Mouse (Mus musculus) forebrain, embryonic 14.5 days (tissue): ENCODE measurements around the gene Creb3l2. TPM values are rescaled to one million over a fixed set of nuclear protein-coding genes. Genes with fewer than 3 reads are reported as not detected.

Experiments
- ATAC-seq: fragments of 200-750 bp; cut with Nextera tagmentation; 2 replicates; pipeline ENCODE4 v1.8.0; 2017; ENCODE audit warnings: mild to moderate bottlenecking, moderate library complexity
- DNase-seq: peaks from one replicate; pipeline ENCODE4 v3.0.0-alpha.2; 2015; ENCODE audit warnings: low spot score
- H3K27ac ChIP-seq: fragments of 300-500 bp; sonication (generic); 2 replicates; pipeline ENCODE4 v1.5.1; 2014; ENCODE audit warnings: low read depth, mild to moderate bottlenecking, control low read depth, low read length, moderate library complexity
- H3K27me3 ChIP-seq: fragments of 300-500 bp; sonication (generic); replicated peaks from 2 replicates; pipeline ENCODE4 v1.6.1; 2014; ENCODE audit warnings: low read length, control low read depth, mixed read lengths; ENCODE audit not compliant: control insufficient read depth, insufficient read depth
- H3K36me3 ChIP-seq: fragments of 300-500 bp; sonication (generic); 2 replicates; pipeline ENCODE4 v1.6.1; 2014; ENCODE audit warnings: low read length, control low read depth; ENCODE audit not compliant: control insufficient read depth, insufficient read depth
- H3K4me1 ChIP-seq: fragments of 300-500 bp; sonication (generic); 2 replicates; pipeline ENCODE4 v1.6.1; 2014; ENCODE audit warnings: antibody characterized with exemption, low read length, control low read depth; ENCODE audit not compliant: control insufficient read depth, insufficient read depth
- H3K4me2 ChIP-seq: fragments of 300-500 bp; sonication (generic); 2 replicates; pipeline ENCODE4 v1.6.1; 2014; ENCODE audit warnings: mild to moderate bottlenecking, control low read depth, low read length
- H3K4me3 ChIP-seq: fragments of 300-500 bp; sonication (generic); 2 replicates; pipeline ENCODE4 v1.5.1; 2014; ENCODE audit warnings: low read depth, low read length, control low read depth
- H3K9ac ChIP-seq: fragments of 300-500 bp; sonication (generic); 2 replicates; pipeline ENCODE4 v1.6.1; 2014; ENCODE audit warnings: mild to moderate bottlenecking, low read length, control low read depth, moderate library complexity
- H3K9me3 ChIP-seq: fragments of 300-500 bp; sonication (generic); replicated peaks from 2 replicates; pipeline ENCODE4 v1.6.1; 2016; ENCODE audit warnings: low read length, control low read depth, mixed read lengths; ENCODE audit not compliant: control insufficient read depth
- WGBS: fragments of 180-500 bp; shearing (Covaris S2); extraction: QIAGEN DNeasy Blood & Tissue Kit; methylation state at CpG from one replicate; pipeline ENCODE4 v1.1.7; 2014; 5-methylcytosine and 5-hydroxymethylcytosine counted together
- polyA plus RNA-seq: library from polyadenylated mRNA; unstranded; fragments of >200 nt; fragmentation: Nextera tagmentation; extraction: Ambion mirVana; gene quantifications from 2 replicates; pipeline ENCODE4 v1.2.1, GENCODE M21; 2014

The Creb3l2 gene
- polyA plus RNA-seq, 1 experiment from 2014 or later, result 2.4 TPM

- Histone ChIP-seq H3K27me3 (no peaks in the 10 kb centered on the region), H3K9me3 (no peaks in the 10 kb centered on the region), H3K4me1 (no peaks in the 10 kb centered on the region), H3K4me2 (no peak overlapping the region), H3K9ac (no peak overlapping the region), H3K27ac (no peak overlapping the region), H3K4me3 (no peak overlapping the region), H3K36me3 (no peaks in the 10 kb centered on the region)
- ATAC-seq (no peak), DNase-seq (no peak)
- 80% methylated on average over 6 of the region's 6 CpGs for whole genome bisulfite sequencing
Measured at GRCm38 (mm10) chr6:37421124-37421523, 20.8 kb downstream of the Creb3l2 start.

GRCm38 (mm10) chr6:37419445-37419941 is 22.5 kb downstream of the Creb3l2 start:
- no peaks in the 10 kb centered on the region for H3K36me3 ChIP-seq
- DNase-seq (no peak), ATAC-seq (no peak)
- H3K9me3 ChIP-seq, result no peaks in the 10 kb centered on the region
- no peaks in the 10 kb centered on the region for H3K4me1 ChIP-seq
- no peak overlapping the region for H3K9ac ChIP-seq
- H3K27me3 ChIP-seq, result no peaks in the 10 kb centered on the region
- WGBS, result 93% methylated on average over 17 of the region's 17 CpGs
- H3K4me2 ChIP-seq, result no peak overlapping the region
- no peak overlapping the region for H3K27ac ChIP-seq
- no peak overlapping the region for H3K4me3 ChIP-seq

- no peaks in the 10 kb centered on the region for H3K9me3 ChIP-seq
- no peak overlapping the region for H3K4me3 ChIP-seq
- ATAC-seq, result no peak
- no peaks in the 10 kb centered on the region for H3K36me3 ChIP-seq
- H3K9ac ChIP-seq, result no peak overlapping the region
- no peaks in the 10 kb centered on the region for H3K4me1 ChIP-seq
- H3K27me3 ChIP-seq, result no peaks in the 10 kb centered on the region
- 86% methylated on average over 6 of the region's 6 CpGs for WGBS
- H3K27ac ChIP-seq, result no peak overlapping the region
- DNase-seq, result no peak
- H3K4me2 ChIP-seq, result no peak overlapping the region
Measured at GRCm38 (mm10) chr6:37418931-37419330, 23.0 kb downstream of the Creb3l2 start.

- Histone ChIP-seq H3K27me3 (no peaks in the 10 kb centered on the region), H3K27ac (no peak overlapping the region), H3K36me3 (no peaks in the 10 kb centered on the region), H3K4me3 (no peak overlapping the region), H3K4me2 (no peak overlapping the region), H3K4me1 (no peaks in the 10 kb centered on the region), H3K9me3 (no peaks in the 10 kb centered on the region), H3K9ac (no peak overlapping the region)
- no peak for DNase-seq
- no peak for ATAC-seq
- 85% methylated on average over 4 of the region's 4 CpGs for WGBS
Measured at GRCm38 (mm10) chr6:37416743-37417142, 25.2 kb downstream of the Creb3l2 start.

GRCm38 (mm10) chr6:37415505-37415904 is 26.4 kb downstream of the Creb3l2 start:
- Histone ChIP-seq H3K4me2 (no peak overlapping the region), H3K9me3 (no peaks in the 10 kb centered on the region), H3K27ac (no peak overlapping the region), H3K27me3 (no peaks in the 10 kb centered on the region), H3K36me3 (no peaks in the 10 kb centered on the region), H3K4me1 (no peaks in the 10 kb centered on the region), H3K4me3 (no peak overlapping the region), H3K9ac (no peak overlapping the region)
- DNase-seq (no peak), ATAC-seq (no peak)
- 85% methylated on average over 6 of the region's 6 CpGs for WGBS

DNA sequence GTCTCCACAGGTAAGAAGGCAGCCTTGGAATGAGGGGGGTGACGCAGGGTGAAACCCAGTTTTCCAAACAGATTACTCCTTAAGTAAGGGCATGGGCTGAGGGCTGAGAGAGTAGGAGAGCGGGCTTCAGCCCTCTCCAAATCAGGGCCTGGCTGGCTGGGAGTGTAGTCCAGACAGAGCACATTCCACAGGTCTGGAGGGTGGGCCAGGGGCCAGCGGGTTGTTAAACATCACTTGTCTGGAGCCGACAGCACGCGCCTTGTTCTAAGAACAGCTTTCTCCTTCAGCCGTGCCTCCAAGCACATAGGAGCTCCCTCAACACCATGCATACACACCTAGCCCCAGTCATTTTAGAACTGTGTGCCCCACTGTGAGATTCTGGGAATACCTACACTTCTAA is 26.9 kb downstream of the Creb3l2 start:
- Histone ChIP-seq H3K36me3 (no peaks in the 10 kb centered on the region), H3K9me3 (no peaks in the 10 kb centered on the region), H3K4me3 (no peak overlapping the region), H3K4me2 (no peak overlapping the region), H3K9ac (no peak overlapping the region), H3K27ac (no peak overlapping the region), H3K4me1 (no peaks in the 10 kb centered on the region), H3K27me3 (no peaks in the 10 kb centered on the region)
- 54% methylated on average over 7 of the region's 7 CpGs for WGBS
- ATAC-seq (no peak; the same call in 1 of the 2 replicates), DNase-seq (peak; percentile 18)

GRCm38 (mm10) chr6:37414576-37414975 is 27.4 kb downstream of the Creb3l2 start:
- DNase-seq (no peak), ATAC-seq (no peak)
- Histone ChIP-seq H3K27me3 (no peaks in the 10 kb centered on the region), H3K36me3 (no peaks in the 10 kb centered on the region), H3K4me2 (no peak overlapping the region), H3K9ac (no peak overlapping the region), H3K27ac (no peak overlapping the region), H3K4me1 (no peaks in the 10 kb centered on the region), H3K9me3 (no peaks in the 10 kb centered on the region), H3K4me3 (no peak overlapping the region)
- WGBS, result 95% methylated on average over 10 of the region's 10 CpGs

- ATAC-seq, result no peak
- Histone ChIP-seq H3K9ac (no peak overlapping the region), H3K4me1 (no peaks in the 10 kb centered on the region), H3K9me3 (no peaks in the 10 kb centered on the region), H3K27me3 (no peaks in the 10 kb centered on the region), H3K4me3 (no peak overlapping the region), H3K27ac (no peak overlapping the region), H3K36me3 (no peaks in the 10 kb centered on the region), H3K4me2 (no peak overlapping the region)
- WGBS, result 90% methylated on average over 3 of the region's 3 CpGs
- DNase-seq, result no peak
Measured at GRCm38 (mm10) chr6:37411696-37412095, 30.2 kb downstream of the Creb3l2 start.

DNA sequence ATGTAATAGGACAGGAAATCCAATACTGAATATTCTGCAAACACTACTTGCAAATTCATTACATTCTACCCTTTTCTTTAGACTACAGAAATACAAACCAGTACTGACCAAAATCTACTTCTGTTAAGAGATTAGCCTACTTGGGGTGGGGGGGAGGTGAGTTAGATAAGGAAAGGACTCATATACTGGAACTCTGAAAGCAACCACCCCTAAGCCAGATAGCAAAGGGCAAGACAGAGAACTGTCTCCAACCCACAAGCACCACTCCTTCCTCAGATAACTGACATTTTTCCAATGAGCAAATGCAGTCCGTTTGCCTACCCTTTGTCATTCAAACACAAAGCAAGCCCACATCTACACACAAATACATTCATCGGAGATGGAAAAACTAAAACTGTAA is 32.1 kb downstream of the Creb3l2 start:
- Histone ChIP-seq H3K4me3 (no peak overlapping the region), H3K4me1 (no peaks in the 10 kb centered on the region), H3K4me2 (no peak overlapping the region), H3K9me3 (no peaks in the 10 kb centered on the region), H3K9ac (no peak overlapping the region), H3K27me3 (no peaks in the 10 kb centered on the region), H3K36me3 (no peaks in the 10 kb centered on the region), H3K27ac (no peak overlapping the region)
- ATAC-seq, result no peak
- 83% methylated on average over 2 of the region's 2 CpGs for WGBS
- no peak for DNase-seq
